Mouse (Mus musculus): ENCODE data around the gene Rars. TPM values are rescaled to one million over a fixed set of nuclear protein-coding genes. Genes with fewer than 3 reads are reported as not detected.
"Not testable (repeated sequence)": the region's sequence is repeated elsewhere in the genome, so short reads cannot be mapped to it uniquely, and the experiment has no call there.

Rars gene
- polyA plus RNA-seq, 1 experiment from 2014 or later: 68.6 TPM

- Histone ChIP-seq H3K4me1 (peaks cover 25% of the 10 kb centered on the region), H3K4me3 (no peak overlapping the region), H3K27ac (peak overlapping the region; percentile 87), H3K9me3 (no peaks in the 10 kb centered on the region), H3K27me3 (replicated peaks) (no peaks in the 10 kb centered on the region), H3K9ac (no peak overlapping the region), H3K4me2 (no peak overlapping the region), H3K36me3 (replicated peaks) (0 out of 2 replicates have a peak, but pooled peaks cover 10% of the 10 kb centered on the region)
- 51% methylated on average over 7 of the region's 9 CpGs for WGBS
- ATAC-seq (replicated peaks): no peak
Measured at GRCm38 (mm10) chr11:35855567-35855966, 21.3 kb upstream of the Rars start.

GRCm38 (mm10) chr11:35854941-35855340, 20.6 kb upstream of the Rars start:
- Histone ChIP-seq H3K4me3 (no peak overlapping the region), H3K27me3 (replicated peaks) (no peaks in the 10 kb centered on the region), H3K9ac (peak overlapping the region; percentile 18; the same call in 1 of the 2 replicates), H3K9me3 (no peaks in the 10 kb centered on the region), H3K4me1 (peaks cover 25% of the 10 kb centered on the region), H3K4me2 (no peak overlapping the region), H3K27ac (peak overlapping the region; percentile 47; the same call in 1 of the 2 replicates), H3K36me3 (replicated peaks) (0 out of 2 replicates have a peak, but pooled peaks cover 10% of the 10 kb centered on the region)
- 66% methylated on average over 5 of the region's 5 CpGs for WGBS
- ATAC-seq (replicated peaks): no peak

- Histone ChIP-seq H3K9me3 (no peaks in the 10 kb centered on the region), H3K4me2 (no peak overlapping the region), H3K9ac (no peak overlapping the region), H3K27me3 (replicated peaks) (no peaks in the 10 kb centered on the region), H3K36me3 (replicated peaks) (0 out of 2 replicates have a peak, but pooled peaks cover 10% of the 10 kb centered on the region), H3K4me1 (peaks cover 25% of the 10 kb centered on the region), H3K27ac (no peak overlapping the region), H3K4me3 (no peak overlapping the region)
- WGBS: 93% methylated on average over 4 of the region's 4 CpGs
- ATAC-seq (replicated peaks): no peak
Measured at GRCm38 (mm10) chr11:35853651-35854050, 19.3 kb upstream of the Rars start.

GRCm38 (mm10) chr11:35852731-35853130, 18.4 kb upstream of the Rars start:
- Histone ChIP-seq H3K27me3 (replicated peaks) (no peaks in the 10 kb centered on the region), H3K4me3 (no peak overlapping the region), H3K4me1 (peaks cover 25% of the 10 kb centered on the region), H3K9ac (no peak overlapping the region), H3K4me2 (no peak overlapping the region), H3K27ac (no peak overlapping the region), H3K9me3 (no peaks in the 10 kb centered on the region), H3K36me3 (replicated peaks) (0 out of 2 replicates have a peak, but pooled peaks cover 10% of the 10 kb centered on the region)
- ATAC-seq (replicated peaks): no peak
- WGBS: 51% methylated on average over 4 of the region's 4 CpGs

- no peaks in the 10 kb centered on the region for H3K27me3 ChIP-seq (replicated peaks)
- WGBS: 92% methylated on average over 9 of the region's 9 CpGs
- no peaks in the 10 kb centered on the region for H3K9me3 ChIP-seq
- H3K4me3 ChIP-seq: no peak overlapping the region
- H3K9ac ChIP-seq: no peak overlapping the region
- no peak overlapping the region for H3K4me2 ChIP-seq
- no peak for ATAC-seq (replicated peaks)
- H3K4me1 ChIP-seq: no peaks in the 10 kb centered on the region
- no peak overlapping the region for H3K27ac ChIP-seq
- no peaks in the 10 kb centered on the region for H3K36me3 ChIP-seq (replicated peaks)
Measured at GRCm38 (mm10) chr11:35844299-35844698, 10.0 kb upstream of the Rars start.

- not testable (repeated sequence) for H3K36me3 ChIP-seq (replicated peaks); H3K9ac ChIP-seq; H3K4me3 ChIP-seq; H3K27ac ChIP-seq; H3K9me3 ChIP-seq; ATAC-seq (replicated peaks); H3K4me2 ChIP-seq; H3K27me3 ChIP-seq (replicated peaks)
- H3K4me1 ChIP-seq: peaks cover 12% of the 10 kb centered on the region
- 78% methylated on average over 4 of the region's 4 CpGs for WGBS
Measured at GRCm38 (mm10) chr11:35842560-35842959, 8.3 kb upstream of the Rars start.

- H3K27ac ChIP-seq: no peak overlapping the region
- H3K27me3 ChIP-seq (replicated peaks): no peaks in the 10 kb centered on the region
- H3K4me3 ChIP-seq: no peak overlapping the region
- H3K4me2 ChIP-seq: no peak overlapping the region
- no peaks in the 10 kb centered on the region for H3K9me3 ChIP-seq
- ATAC-seq (replicated peaks): no peak
- no peak overlapping the region for H3K9ac ChIP-seq
- H3K36me3 ChIP-seq (replicated peaks): no peaks in the 10 kb centered on the region
- WGBS: 79% methylated on average over 21 of the region's 21 CpGs
- H3K4me1 ChIP-seq: peaks cover 12% of the 10 kb centered on the region
Measured at GRCm38 (mm10) chr11:35841738-35842325, 7.5 kb upstream of the Rars start.

GRCm38 (mm10) chr11:35840806-35841205, 6.5 kb upstream of the Rars start:
- not testable (repeated sequence) for H3K4me3 ChIP-seq; H3K9me3 ChIP-seq; H3K4me2 ChIP-seq; H3K27ac ChIP-seq; H3K36me3 ChIP-seq (replicated peaks); H3K27me3 ChIP-seq (replicated peaks); ATAC-seq (replicated peaks); H3K9ac ChIP-seq
- 95% methylated on average over 4 of the region's 4 CpGs for WGBS
- peaks cover 12% of the 10 kb centered on the region for H3K4me1 ChIP-seq

GRCm38 (mm10) chr11:35840282-35840681, 6.0 kb upstream of the Rars start:
- Histone ChIP-seq H3K4me3 (no peak overlapping the region), H3K9me3 (no peaks in the 10 kb centered on the region), H3K4me1 (peaks cover 12% of the 10 kb centered on the region), H3K27ac (no peak overlapping the region), H3K9ac (no peak overlapping the region), H3K36me3 (replicated peaks) (no peaks in the 10 kb centered on the region), H3K4me2 (no peak overlapping the region), H3K27me3 (replicated peaks) (no peaks in the 10 kb centered on the region)
- WGBS: 83% methylated on average over 7 of the region's 7 CpGs
- ATAC-seq (replicated peaks): no peak

- no peaks in the 10 kb centered on the region for H3K27me3 ChIP-seq (replicated peaks)
- no peaks in the 10 kb centered on the region for H3K36me3 ChIP-seq (replicated peaks)
- 0 out of 2 replicates have a peak overlapping the region, but pooled peaks have one; percentile 22 for H3K9ac ChIP-seq
- H3K9me3 ChIP-seq: no peaks in the 10 kb centered on the region
- peak overlapping the region; percentile 48; the same call in 1 of the 2 replicates for H3K27ac ChIP-seq
- peaks cover 14% of the 10 kb centered on the region for H3K4me1 ChIP-seq
- ATAC-seq (replicated peaks): peak; percentile 70
- H3K4me3 ChIP-seq: peak overlapping the region; percentile 33
- 21% methylated on average over 28 of the region's 28 CpGs for WGBS
- H3K4me2 ChIP-seq: peak overlapping the region; percentile 54
Measured at GRCm38 (mm10) chr11:35838345-35839338, 4.3 kb upstream of the Rars start.

GRCm38 (mm10) chr11:35837156-35838126, 3.1 kb upstream of the Rars start:
- Histone ChIP-seq H3K4me3 (no peak overlapping the region), H3K27me3 (replicated peaks) (no peaks in the 10 kb centered on the region), H3K4me2 (peak overlapping the region; percentile 54; the same call in 1 of the 2 replicates), H3K9ac (no peak overlapping the region), H3K9me3 (no peaks in the 10 kb centered on the region), H3K4me1 (peaks cover 25% of the 10 kb centered on the region), H3K27ac (0 out of 2 replicates have a peak overlapping the region, but pooled peaks have one; percentile 30), H3K36me3 (replicated peaks) (no peaks in the 10 kb centered on the region)
- 89% methylated on average over 5 of the region's 5 CpGs for WGBS
- no peak for ATAC-seq (replicated peaks)

Data from midbrain, embryonic 15.5 days (tissue).